1 mouse cellular context compared by ENCODE assay signal in genomic region chr16:55950946-55951678, GRCm38 (mm10).
TF ChIP-seq lines count a peak whose summit lies in the region.

No protein-coding gene starts in this region.

TF ChIP-seq in CH12.LX, 34 proteins besides CTCF, POLR2A, EP300 and RAD21 (continued from another document):
- TF ChIP-seq TCF12 (IDR thresholded peaks at IDR 0.05; ENCODE audit: low read depth, low read length) = peak; percentile 57; the same call in 1 of the 2 replicates
- TF ChIP-seq USF1 (IDR thresholded peaks at IDR 0.05; ENCODE audit: low read depth, low read length) = no peak
- TF ChIP-seq SMC3 (IDR thresholded peaks at IDR 0.05; ENCODE audit: low read depth, low read length) = peak; percentile 87
- TF ChIP-seq ELF1 (IDR thresholded peaks at IDR 0.05; ENCODE audit: low read depth, low read length) = peak; percentile 45; the same call in 1 of the 2 replicates
- TF ChIP-seq MAFK (IDR thresholded peaks at IDR 0.05; ENCODE audit: insufficient replicate concordance, low read length) = no peak; the same call in 1 of the 2 replicates
- peak; percentile 68 for TF ChIP-seq ZC3H11A (IDR thresholded peaks at IDR 0.05; ENCODE audit: low read depth, low read length)
- peak; percentile 22; the same call in 1 of the 2 replicates for TF ChIP-seq USF2 (conservative IDR thresholded peaks at IDR 0.05; ENCODE audit: low read depth, low read length)
- peak; percentile 90; the same call in 1 of the 2 replicates for TF ChIP-seq SIN3A (IDR thresholded peaks at IDR 0.05; ENCODE audit: low read length)
- peak; percentile 67; the same call in 1 of the 2 replicates for TF ChIP-seq MEF2A (IDR thresholded peaks at IDR 0.05; ENCODE audit: borderline replicate concordance, low read depth, low read length)
- peak; percentile 54 for TF ChIP-seq HCFC1 (IDR thresholded peaks at IDR 0.05; ENCODE audit: low read depth, low read length)
- peak; percentile 79 for TF ChIP-seq JUND (conservative IDR thresholded peaks at IDR 0.05; ENCODE audit: low read depth, low read length)
- peak; percentile 66; the same call in 1 of the 2 replicates for TF ChIP-seq E2F4 (IDR thresholded peaks at IDR 0.05; ENCODE audit: insufficient replicate concordance, low read depth, low read length)
- TF ChIP-seq ZKSCAN1 (IDR thresholded peaks at IDR 0.05; ENCODE audit: borderline replicate concordance, low read depth, low read length) = no peak
- TF ChIP-seq JUN (IDR thresholded peaks at IDR 0.05; ENCODE audit: insufficient read depth, low read depth, low read length) = peak; percentile 33; the same call in 1 of the 2 replicates
- peak; percentile 59 for TF ChIP-seq BHLHE40 (IDR thresholded peaks at IDR 0.05; ENCODE audit: low read depth, low read length)
- TF ChIP-seq TBP (conservative IDR thresholded peaks at IDR 0.05; ENCODE audit: low read depth, low read length) = peak; percentile 59; the same call in 1 of the 2 replicates
- peak; percentile 90 for TF ChIP-seq CHD1 (IDR thresholded peaks at IDR 0.05; ENCODE audit: low read depth, low read length)
- no peak for TF ChIP-seq NRF1 (IDR thresholded peaks at IDR 0.05; ENCODE audit: low read depth, low read length)
- TF ChIP-seq UBTF (IDR thresholded peaks at IDR 0.05; ENCODE audit: low read depth, low read length) = no peak
- TF ChIP-seq IRF4 (IDR thresholded peaks at IDR 0.05; ENCODE audit: low read depth, low read length) = peak; percentile 81
- peak; percentile 77; the same call in 1 of the 2 replicates for TF ChIP-seq MAZ (IDR thresholded peaks at IDR 0.05; ENCODE audit: low read depth, low read length)
- TF ChIP-seq MXI1 (IDR thresholded peaks at IDR 0.05; ENCODE audit: low read depth, low read length) = peak; percentile 77
